Mouse (Mus musculus): ENCODE results near the gene Gm6401. TPM values are rescaled to one million over a fixed set of nuclear protein-coding genes. Genes with fewer than 3 reads are reported as not detected.

Gene Gm6401
- not detected for polyA plus RNA-seq (2014; fragmentation: Illumina TruSeq; extraction: RNeasy Lipid Tissue Mini Kit (QIAGEN cat#74804); ENCODE audit: low read depth, low replicate concordance)

GRCm38 (mm10) chr14:41967827-41968226 is at the start of gene Gm6401:
Gene Gm6401, minus strand, starts transcription at chr14:41967927.

GRCm38 (mm10) chr14:41983225-41983624 is 15.5 kb upstream of the Gm6401 start, which contains the start of gene Gm3543:
Gene Gm3543, minus strand, starts transcription at chr14:41983325.

GRCm38 (mm10) chr14:41943695-41944094 is 24.0 kb downstream of the Gm6401 start, which contains the start of gene 1700024B05Rik:
Gene 1700024B05Rik, plus strand, starts transcription at chr14:41943995.

DNA sequence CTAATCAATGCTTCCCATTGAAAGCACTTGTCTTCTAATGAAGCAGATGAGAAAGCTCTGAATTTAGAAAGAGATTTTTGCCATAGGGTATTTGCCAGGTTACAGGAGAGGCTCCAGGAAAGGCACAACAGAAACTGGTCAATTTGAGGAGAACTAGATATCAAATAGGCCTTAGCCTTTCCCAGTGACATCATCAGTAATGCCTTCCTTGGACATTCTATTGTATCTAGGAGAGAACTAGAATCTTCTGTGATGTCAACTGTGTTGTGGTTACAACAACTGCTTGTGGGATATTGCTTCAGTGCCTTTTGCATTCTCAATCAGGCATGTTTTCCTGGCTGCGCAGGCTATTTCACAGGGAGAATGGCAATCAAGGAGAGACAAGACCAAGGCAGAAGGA is 43.1 kb downstream of the Gm6401 start, which contains the start of gene 1700049E17Rik1:
Gene 1700049E17Rik1, plus strand, starts transcription at position 301 of the 400 bp plus-strand sequence.

Other genes starting within 250 kb of the Gm6401 start
- gene Gm7929, start 217.3 kb downstream of the Gm6401 start, polyA plus RNA-seq (2014; fragmentation: Illumina TruSeq; extraction: RNeasy Lipid Tissue Mini Kit (QIAGEN cat#74804); ENCODE audit: low read depth, low replicate concordance): not detected
- gene Gm47189, start 195.5 kb downstream of the Gm6401 start, polyA plus RNA-seq (2014; fragmentation: Illumina TruSeq; extraction: RNeasy Lipid Tissue Mini Kit (QIAGEN cat#74804); ENCODE audit: low read depth, low replicate concordance): not detected
- not detected for gene Gm7980, start 60.6 kb downstream of the Gm6401 start, polyA plus RNA-seq (2014; fragmentation: Illumina TruSeq; extraction: RNeasy Lipid Tissue Mini Kit (QIAGEN cat#74804); ENCODE audit: low read depth, low replicate concordance)
- not detected for gene 1700049E17Rik1, start 43.0 kb downstream of the Gm6401 start, polyA plus RNA-seq (2014; fragmentation: Illumina TruSeq; extraction: RNeasy Lipid Tissue Mini Kit (QIAGEN cat#74804); ENCODE audit: low read depth, low replicate concordance)
- gene 1700024B05Rik, start 23.9 kb downstream of the Gm6401 start, polyA plus RNA-seq (2014; fragmentation: Illumina TruSeq; extraction: RNeasy Lipid Tissue Mini Kit (QIAGEN cat#74804); ENCODE audit: low read depth, low replicate concordance): not detected
- gene Gm3543, start 15.4 kb upstream of the Gm6401 start, polyA plus RNA-seq (2014; fragmentation: Illumina TruSeq; extraction: RNeasy Lipid Tissue Mini Kit (QIAGEN cat#74804); ENCODE audit: low read depth, low replicate concordance): not detected
- not detected for gene Gm7951, start 149.4 kb upstream of the Gm6401 start, polyA plus RNA-seq (2014; fragmentation: Illumina TruSeq; extraction: RNeasy Lipid Tissue Mini Kit (QIAGEN cat#74804); ENCODE audit: low read depth, low replicate concordance)
- gene Gm17027, start 194.7 kb upstream of the Gm6401 start, polyA plus RNA-seq (2014; fragmentation: Illumina TruSeq; extraction: RNeasy Lipid Tissue Mini Kit (QIAGEN cat#74804); ENCODE audit: low read depth, low replicate concordance): not detected
- gene Gm3573, start 222.9 kb upstream of the Gm6401 start, polyA plus RNA-seq (2014; fragmentation: Illumina TruSeq; extraction: RNeasy Lipid Tissue Mini Kit (QIAGEN cat#74804); ENCODE audit: low read depth, low replicate concordance): not detected

All from liver, adult 10 weeks (tissue).